Mouse (Mus musculus) thymus, postnatal 14 days (tissue): ENCODE measurements around the gene Chd6.

ENCODE experiments used
- DNase-seq: peaks from one replicate; pipeline ENCODE4 v3.0.0; 2021

Gene Chd6

DNA sequence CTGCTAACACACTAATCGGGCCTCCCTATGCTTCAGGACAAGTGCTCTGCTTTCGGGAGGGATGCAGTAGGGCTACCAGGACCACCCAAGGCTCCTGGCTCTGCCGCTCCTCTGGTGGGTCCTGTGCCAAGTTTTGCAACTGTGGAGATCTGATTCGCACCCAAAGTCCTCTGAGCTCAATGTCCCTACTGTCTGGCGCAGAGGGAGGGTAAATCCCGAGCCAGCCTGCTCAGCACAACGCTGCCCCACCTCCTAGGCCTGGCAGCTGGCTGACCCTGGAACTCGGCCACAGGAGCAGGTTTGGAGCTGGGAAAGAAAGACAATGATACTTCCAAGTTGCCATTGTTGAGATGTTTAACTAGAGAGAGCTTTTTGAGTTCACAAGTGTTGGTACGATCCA is 183.7 kb downstream of the Chd6 start:
- DNase-seq = no peak

GRCm38 (mm10) chr2:160921285-160921684 is 187.6 kb downstream of the Chd6 start:
- DNase-seq = no peak

- no peak for DNase-seq
Observed at GRCm38 (mm10) chr2:160918930-160919215, 190.0 kb downstream of the Chd6 start.

GRCm38 (mm10) chr2:160918154-160918929 is 190.5 kb downstream of the Chd6 start:
- DNase-seq = no peak

DNA sequence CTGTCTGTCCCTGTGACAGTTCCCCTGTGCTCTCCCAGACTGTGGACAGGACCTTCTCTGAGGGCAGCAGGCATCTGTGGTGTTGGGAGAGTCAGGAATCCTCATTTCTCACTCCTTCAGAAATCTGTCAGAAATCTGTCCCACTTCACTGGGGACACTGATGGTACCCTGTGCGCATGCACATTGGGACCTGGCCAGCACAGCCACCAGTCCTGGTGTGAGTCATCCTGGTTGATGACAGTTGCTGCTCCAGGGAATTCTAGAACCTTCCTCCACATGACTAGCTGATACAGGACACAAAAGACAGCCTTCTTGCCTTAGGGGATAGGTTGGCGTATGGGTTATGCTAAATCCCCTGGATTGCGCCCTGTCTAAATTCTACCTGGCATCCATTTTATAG is 191.6 kb downstream of the Chd6 start:
- no peak for DNase-seq

- no peak for DNase-seq
Observed at GRCm38 (mm10) chr2:160916714-160917113, 192.2 kb downstream of the Chd6 start.

DNA sequence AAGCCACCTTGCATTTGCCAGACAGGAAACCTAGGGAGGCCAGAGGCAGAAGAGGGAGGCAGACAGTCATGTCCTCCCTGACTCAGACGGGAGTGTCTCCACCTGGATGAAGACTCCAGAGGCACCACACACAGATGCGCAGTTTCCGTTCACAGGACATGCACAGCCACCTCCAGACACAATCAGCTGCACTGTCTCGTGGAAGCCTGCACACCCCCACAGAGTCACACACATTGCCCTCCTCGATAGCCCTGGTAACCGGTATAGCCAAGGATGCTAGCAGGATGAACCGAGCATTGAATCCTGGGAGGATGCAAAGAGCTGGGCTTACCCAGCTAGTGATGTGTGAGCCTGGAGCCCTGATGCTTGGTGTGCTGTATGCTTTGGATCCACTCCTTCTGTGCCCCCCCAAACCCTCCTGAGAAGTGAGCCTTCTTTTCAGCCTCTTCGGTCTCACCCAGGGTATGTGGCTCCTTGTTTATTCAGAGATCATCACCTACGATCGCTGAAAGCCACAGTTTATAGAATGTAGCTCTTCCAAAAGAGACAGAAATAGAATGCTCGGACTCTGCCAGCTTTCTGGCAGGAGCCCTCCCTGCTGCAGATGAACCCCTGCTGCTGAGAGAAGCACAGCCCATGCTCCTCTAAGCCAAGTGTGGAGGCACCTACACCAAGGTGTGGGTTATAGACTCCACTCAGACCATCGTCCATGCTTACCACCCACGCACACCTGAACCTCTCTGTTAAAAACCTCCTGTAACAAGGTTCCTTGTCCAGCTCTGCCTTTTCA is 192.9 kb downstream of the Chd6 start:
- no peak for DNase-seq

DNA sequence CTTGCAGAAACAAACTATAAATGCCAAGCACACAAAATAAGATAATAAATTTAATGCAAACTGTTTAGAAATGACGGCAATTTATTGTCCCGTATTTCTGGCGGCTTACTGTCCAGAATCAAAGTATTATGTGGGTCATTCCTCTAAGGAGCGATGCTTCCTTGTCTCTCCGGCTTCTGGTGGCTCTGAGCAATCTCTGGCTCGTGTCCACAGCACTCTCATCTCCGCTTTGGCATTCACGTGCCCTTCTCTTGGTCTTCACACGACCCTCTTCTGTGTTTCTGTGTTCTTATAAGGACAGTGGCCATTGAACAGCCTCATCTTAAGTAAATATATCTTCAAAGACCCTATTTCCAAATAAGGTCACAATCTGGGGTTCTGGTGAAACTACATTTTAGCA is 194.2 kb downstream of the Chd6 start:
- DNase-seq = no peak

GRCm38 (mm10) chr2:160912231-160912671 is 196.6 kb downstream of the Chd6 start, which contains the start of gene Emilin3:
Gene Emilin3 (minus strand): TSS chr2:160912328.
- DNase-seq = no peak

DNA sequence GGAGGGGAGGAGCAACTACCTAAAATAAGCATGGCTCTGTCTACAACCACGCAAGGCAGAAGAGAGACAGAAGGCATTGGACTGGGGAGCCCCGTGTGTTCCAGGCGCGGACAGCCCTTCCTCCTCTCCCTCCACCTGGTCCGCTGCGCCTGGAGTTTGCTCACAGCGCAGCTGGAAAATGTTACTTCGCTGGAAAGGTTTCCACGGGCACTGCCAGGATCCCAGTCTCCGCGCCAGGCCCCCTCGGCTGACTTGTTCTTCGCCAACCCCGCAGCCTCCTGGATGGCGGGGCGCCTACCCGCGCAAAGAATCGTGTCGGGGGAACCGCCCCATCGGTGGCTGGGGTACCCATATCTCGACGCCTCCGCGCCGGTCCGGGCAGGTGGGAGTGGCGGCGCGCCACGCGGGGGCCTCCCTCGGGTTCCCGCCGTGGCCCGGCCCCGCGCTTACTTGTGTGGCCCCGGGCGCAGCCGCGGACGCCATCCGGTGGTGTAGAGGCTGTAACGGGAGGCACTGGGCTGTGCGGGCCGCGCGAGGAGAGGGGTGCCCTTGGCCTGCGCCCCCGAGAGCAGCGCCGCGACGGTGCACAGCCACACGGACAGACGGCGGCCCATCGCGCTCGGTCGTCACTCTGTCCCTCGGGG is 197.2 kb downstream of the Chd6 start:
- no peak for DNase-seq

DNA sequence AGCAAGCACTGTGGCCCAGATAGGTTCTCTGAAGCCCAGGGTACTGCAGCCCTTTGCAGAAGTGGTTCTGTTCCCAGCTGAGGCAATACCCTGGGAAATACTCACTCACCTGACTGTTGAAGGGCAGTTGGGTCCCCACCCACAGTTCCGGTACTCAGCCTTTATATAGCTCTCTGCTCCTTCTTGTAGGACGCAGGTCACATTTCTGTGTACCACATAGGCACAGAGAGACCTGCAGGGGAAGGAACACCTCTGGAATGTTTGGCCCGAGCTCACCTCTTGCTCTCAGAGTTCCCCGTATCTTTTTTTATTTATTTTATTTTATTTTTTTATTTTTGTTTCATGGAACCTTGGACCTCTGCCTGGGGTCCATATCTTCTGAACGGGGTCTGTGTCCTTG is 198.2 kb downstream of the Chd6 start:
- DNase-seq = no peak

DNA sequence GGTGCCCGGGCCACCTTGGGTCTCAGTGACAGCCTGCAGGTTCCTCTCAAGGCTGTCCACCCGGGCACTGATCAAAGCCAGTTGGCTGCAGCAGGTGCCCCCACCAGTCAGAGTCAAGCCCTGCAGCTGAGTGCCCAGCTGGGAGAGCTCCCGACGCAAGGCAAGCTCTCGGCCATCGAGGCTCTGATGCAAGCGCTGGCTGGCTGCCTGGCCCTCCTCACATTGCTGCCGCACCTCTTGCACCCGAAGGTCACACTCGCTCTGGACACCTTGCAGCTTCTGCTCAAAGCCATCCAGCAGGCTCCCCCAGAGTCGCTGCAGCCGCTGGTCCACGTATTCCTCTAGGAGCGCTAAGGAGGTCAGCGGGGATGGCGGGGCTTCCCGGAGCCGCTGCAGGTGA is 200.3 kb downstream of the Chd6 start:
- DNase-seq = no peak

- DNase-seq = no peak
Observed at GRCm38 (mm10) chr2:160906101-160906500, 202.8 kb downstream of the Chd6 start.

GRCm38 (mm10) chr2:160905301-160905700 is 203.6 kb downstream of the Chd6 start:
- DNase-seq = no peak

DNA sequence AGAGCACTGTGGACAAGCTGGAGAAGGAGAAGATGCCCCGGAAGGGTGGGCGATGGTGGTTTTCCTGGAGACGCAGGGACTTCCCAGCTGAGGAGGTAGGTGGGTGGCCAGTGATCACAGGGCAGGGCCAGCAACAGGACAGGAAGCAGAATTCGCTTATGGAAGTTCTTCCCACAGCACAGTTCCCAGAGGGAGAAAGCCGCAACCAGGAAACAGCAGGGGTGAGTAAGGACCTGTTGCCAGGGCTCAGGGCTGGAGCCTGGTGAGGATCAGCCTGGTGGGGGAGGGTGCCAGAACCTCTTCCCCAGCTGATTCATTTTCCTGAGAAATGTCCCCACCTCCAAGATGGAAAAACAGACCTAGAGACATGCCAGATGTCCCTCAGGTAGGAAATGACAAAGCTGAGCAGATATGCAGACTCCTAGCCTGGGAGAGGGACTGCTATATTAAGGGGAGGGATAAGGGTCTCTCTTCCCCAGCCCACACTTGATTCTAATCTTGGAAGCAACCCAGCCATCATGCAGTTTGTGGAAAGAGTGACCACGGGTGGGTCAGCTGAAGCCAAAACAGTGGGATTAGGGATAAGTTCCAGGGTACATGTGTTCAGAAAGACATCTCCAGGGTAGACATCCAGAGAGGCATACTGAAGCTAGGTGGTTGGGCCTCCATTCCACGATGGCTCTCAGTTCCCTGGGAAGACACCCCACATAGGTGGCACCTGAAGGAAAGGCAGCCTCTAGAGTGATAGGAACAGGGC is 207.0 kb downstream of the Chd6 start:
- no peak for DNase-seq
